Mouse (Mus musculus) lung, adult 2 months (tissue): Measurements from ENCODE around the gene Oprd1.

ENCODE experiments used
- CTCF ChIP-seq: fragments of 200-500 bp; IDR thresholded peaks from 2 replicates; pipeline ENCODE4 v1.5.1; 2011; ENCODE audit warnings: mild to moderate bottlenecking, low read length, control low read depth; ENCODE audit not compliant: insufficient read depth
- POLR2A ChIP-seq: fragments of 200-500 bp; IDR thresholded peaks from 2 replicates; pipeline ENCODE4 v1.6.1; 2011; ENCODE audit warnings: low read depth, mild to moderate bottlenecking, control low read depth, low read length, borderline replicate concordance; ENCODE audit errors: extremely low read depth

GRCm38 (mm10) chr4:132127091-132127490 is 17.2 kb downstream of the Oprd1 start:
- no peak for TF ChIP-seq POLR2A
- TF ChIP-seq CTCF = no peak
